Mouse (Mus musculus): ENCODE measurements around the gene Pdgfc.

The Pdgfc gene

GRCm38 (mm10) chr3:81160457-81161165 is 124.4 kb downstream of the Pdgfc start:
- DNase-seq (ENCODE audit: low spot score): no peak

GRCm38 (mm10) chr3:81162129-81162528 is 125.9 kb downstream of the Pdgfc start:
- DNase-seq (ENCODE audit: low spot score): no peak

- no peak for DNase-seq (ENCODE audit: low spot score)
Observed at GRCm38 (mm10) chr3:81164091-81164490, 127.9 kb downstream of the Pdgfc start.

- DNase-seq (ENCODE audit: low spot score): no peak
Observed at GRCm38 (mm10) chr3:81170073-81170809, 134.0 kb downstream of the Pdgfc start.

- no peak for DNase-seq (ENCODE audit: low spot score)
Observed at GRCm38 (mm10) chr3:81174832-81175231, 138.6 kb downstream of the Pdgfc start.

- no peak for DNase-seq (ENCODE audit: low spot score)
Observed at GRCm38 (mm10) chr3:81181319-81182013, 145.2 kb downstream of the Pdgfc start.

- no peak for DNase-seq (ENCODE audit: low spot score)
Observed at GRCm38 (mm10) chr3:81196937-81197336, 160.7 kb downstream of the Pdgfc start.

- no peak for DNase-seq (ENCODE audit: low spot score)
Observed at GRCm38 (mm10) chr3:81197644-81198043, 161.4 kb downstream of the Pdgfc start.

- DNase-seq (ENCODE audit: low spot score): no peak
Observed at GRCm38 (mm10) chr3:81200647-81201046, 164.4 kb downstream of the Pdgfc start.

GRCm38 (mm10) chr3:81205201-81205600 is 169.0 kb downstream of the Pdgfc start:
- DNase-seq (ENCODE audit: low spot score): no peak

- no peak for DNase-seq (ENCODE audit: low spot score)
Observed at GRCm38 (mm10) chr3:81208246-81208645, 172.0 kb downstream of the Pdgfc start.

GRCm38 (mm10) chr3:81211147-81211546 is 174.9 kb downstream of the Pdgfc start:
- DNase-seq (ENCODE audit: low spot score): no peak

GRCm38 (mm10) chr3:81211666-81212065 is 175.4 kb downstream of the Pdgfc start:
- DNase-seq (ENCODE audit: low spot score): no peak

GRCm38 (mm10) chr3:81215547-81216118 is 179.4 kb downstream of the Pdgfc start:
- no peak for DNase-seq (ENCODE audit: low spot score)

GRCm38 (mm10) chr3:81221682-81222081 is 185.5 kb downstream of the Pdgfc start:
- DNase-seq (ENCODE audit: low spot score): peak; percentile 50

- no peak for DNase-seq (ENCODE audit: low spot score)
Observed at GRCm38 (mm10) chr3:81228344-81228743, 192.1 kb downstream of the Pdgfc start.

- DNase-seq (ENCODE audit: low spot score): no peak
Observed at GRCm38 (mm10) chr3:81242697-81243590, 206.7 kb downstream of the Pdgfc start.

- no peak for DNase-seq (ENCODE audit: low spot score)
Observed at GRCm38 (mm10) chr3:81243591-81243990, 207.4 kb downstream of the Pdgfc start.

GRCm38 (mm10) chr3:81262801-81263200 is 226.6 kb downstream of the Pdgfc start:
- no peak for DNase-seq (ENCODE audit: low spot score)
